Mouse (Mus musculus) left cerebral cortex, postnatal 10 days (tissue): ENCODE results near the gene 2610507B11Rik. TPM values are rescaled to one million over a fixed set of nuclear protein-coding genes. Genes with fewer than 3 reads are reported as not detected.
"Not testable (repeated sequence)": the region's sequence is repeated elsewhere in the genome, so short reads cannot be mapped to it uniquely, and the experiment has no call there.

ENCODE experiments used
- DNase-seq, 2 experiments: peaks; one replicate each; pipeline ENCODE4 v3.0.0; 2021 to 2022; ENCODE audit warnings: low spot score in 2 of 2, mixed read lengths in 1 of 2; ENCODE audit errors: extremely low spot score in 1 of 2
- intact Hi-C: fragments of 180-260 bp; cut with DNase I; formaldehyde crosslinking; loops from one replicate; pipeline ENCODE4 v1.15.1; 2025
- total RNA-seq, 2 experiments: library from RNA; stranded (reverse); gene quantifications; 2 replicates each; pipeline ENCODE4 v1.2.3; 2021

Gene 2610507B11Rik
- total RNA-seq, 2 experiments from 2014 or later: 161 to 169 TPM

DNA sequence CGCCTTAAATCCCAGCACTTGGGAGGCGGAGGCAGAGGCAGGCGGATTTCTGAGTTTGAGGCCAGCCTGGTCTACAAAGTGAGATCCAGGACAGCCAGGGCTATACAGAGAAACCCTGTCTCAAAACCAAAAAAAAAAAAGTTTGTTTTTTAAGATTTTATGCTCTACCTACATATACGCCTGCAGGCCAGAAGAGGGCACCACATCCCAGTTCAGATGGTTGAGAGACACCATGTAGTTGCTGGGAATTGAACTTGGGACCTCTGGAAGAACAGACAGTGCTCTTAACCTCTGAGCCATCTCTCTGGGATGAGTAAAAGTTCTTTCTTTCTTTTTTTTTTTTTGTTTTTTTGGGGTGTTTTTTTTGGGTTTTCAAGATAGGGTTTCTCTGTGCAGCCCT, 14.6 kb downstream of the 2610507B11Rik start:
- DNase-seq, intact Hi-C loops: not testable (repeated sequence)

DNA sequence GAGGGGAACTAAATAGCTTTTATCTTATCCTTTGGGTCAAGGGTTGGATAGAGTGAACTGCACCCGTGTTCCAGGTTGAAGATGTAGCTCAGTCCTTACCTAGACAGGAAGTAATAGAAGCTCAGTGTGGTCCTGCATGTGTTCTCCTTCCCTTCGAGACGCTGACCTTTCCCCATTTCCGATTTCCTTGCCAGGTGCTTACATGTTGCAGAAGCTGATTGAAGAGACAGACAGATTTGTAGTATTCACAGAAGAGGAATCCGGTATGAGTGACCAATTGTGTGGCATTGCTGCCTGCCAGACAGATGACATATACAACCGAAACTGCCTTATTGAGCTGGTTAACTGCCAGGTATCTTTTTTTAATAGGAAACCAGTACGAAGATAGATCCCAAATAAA, 17.3 kb downstream of the 2610507B11Rik start:
- intact Hi-C loops: no loop called here
- no peak for DNase-seq

DNA sequence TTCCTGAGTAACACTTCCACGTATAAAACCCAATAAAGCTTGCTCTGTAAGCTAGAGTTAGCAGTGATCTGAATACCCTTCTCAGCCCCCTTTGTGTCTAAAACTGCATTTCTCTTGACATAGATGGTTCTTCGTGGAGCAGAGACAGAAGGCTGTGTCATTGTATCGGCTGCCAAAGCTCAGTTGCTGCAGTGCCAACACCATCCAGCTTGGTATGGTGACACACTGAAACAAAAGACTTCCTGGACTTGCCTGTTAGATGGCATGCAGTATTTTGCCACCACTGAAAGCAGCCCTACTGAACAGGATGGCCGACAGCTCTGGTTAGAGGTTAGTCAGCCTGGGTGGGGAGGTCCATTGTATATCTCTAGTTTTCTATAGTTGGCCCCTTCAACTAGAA, 18.0 kb downstream of the 2610507B11Rik start:
- no peak for DNase-seq
- intact Hi-C loops: no loop called here

DNA sequence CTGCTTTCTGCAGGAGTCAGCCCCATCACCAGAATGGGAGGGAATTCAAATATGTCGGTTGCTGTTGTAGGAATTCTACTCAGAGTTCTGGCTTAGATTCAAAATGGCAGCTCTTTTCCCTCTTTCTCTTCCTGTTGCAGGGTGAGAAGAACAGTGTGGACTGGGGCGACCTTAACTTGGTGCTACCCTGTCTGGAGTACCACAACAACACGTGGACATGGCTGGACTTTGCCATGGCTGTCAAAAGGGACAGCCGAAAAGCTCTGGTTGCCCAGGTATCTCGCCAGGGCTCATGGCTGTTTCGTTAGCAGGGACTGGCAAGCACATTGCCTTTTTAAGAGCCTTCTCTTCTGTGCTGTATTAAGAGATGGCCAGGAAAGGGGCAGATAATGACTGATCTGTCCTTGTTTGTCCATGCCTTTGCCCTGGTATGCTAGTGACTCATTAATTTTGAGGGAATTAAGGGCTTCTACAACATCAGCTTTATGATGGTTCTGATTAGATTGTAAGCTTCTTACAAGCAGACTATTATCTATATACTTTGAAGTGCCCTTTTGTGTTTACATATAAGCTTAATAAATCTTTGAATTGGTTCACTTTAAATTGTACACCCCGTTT, 27.7 kb downstream of the 2610507B11Rik start:
- DNase-seq: no peak
- intact Hi-C loops: loop anchor here (5.0 kb wide), 1 partner anchor 48 kb away; no protein-coding TSS in a partner anchor

DNA sequence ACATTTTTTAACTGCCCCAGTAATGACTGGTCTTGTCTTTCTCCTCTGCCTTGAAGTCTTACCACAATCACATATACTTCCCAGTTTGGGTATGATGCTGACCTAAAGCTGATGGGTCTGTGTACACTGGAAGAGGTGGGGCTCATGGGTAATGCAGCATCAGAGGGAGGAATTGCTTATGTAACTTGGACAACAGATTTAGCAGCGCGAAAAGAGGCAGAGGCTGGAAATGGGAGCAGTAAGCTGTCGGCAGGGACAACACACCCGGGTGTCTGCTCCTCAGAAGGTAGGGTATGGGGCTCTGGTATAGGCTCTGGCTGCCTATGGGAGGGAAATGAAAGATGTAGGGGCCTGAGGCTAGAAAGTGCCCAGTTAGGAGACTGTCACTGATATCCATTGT, 29.1 kb downstream of the 2610507B11Rik start, which contains the start of gene BC030499:
Gene BC030499 (plus strand): TSS at position 188 of the 400 bp plus-strand sequence.
- intact Hi-C loops: no loop called here
- no peak for DNase-seq

DNA sequence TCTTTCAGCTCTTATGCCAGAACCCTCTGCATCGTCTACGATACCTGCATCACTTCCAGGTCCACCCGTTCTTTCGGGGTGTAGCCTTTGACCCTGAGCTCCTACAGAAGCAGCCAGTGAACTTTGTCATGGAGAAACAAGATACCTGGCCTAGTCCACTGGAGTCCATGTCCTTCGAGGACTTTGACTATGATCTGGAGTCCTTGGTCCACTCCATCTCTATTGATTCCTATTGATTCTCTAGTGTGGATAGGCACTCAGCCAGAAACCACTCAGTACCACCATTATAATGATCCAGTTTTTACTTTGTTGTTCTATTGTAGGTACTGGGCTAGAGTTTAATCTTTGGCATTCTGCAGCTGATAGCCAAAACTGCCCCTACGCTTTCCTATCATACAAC, 33.0 kb downstream of the 2610507B11Rik start:
- intact Hi-C loops: no loop called here
- no peak for DNase-seq

DNA sequence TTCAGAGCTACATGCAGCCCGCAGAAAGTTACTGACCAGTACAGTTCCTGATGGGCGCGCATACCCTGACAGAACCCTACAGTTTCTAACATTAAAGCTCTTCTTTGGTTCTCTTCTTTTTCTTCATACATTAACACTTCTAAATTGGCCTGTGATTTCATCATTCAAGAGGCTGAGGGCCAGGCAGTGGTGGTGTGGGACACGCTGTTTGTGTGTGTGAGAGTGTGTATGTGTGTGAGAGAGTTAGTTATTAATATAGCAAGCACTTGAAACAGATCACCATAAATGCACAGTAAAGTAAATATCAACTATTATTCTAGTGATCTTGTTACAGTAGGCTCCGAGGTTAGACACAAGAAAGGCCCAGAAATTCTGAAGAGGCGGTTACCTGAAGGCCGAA, 39.4 kb downstream of the 2610507B11Rik start:
- intact Hi-C loops: no loop called here
- no peak for DNase-seq

DNA sequence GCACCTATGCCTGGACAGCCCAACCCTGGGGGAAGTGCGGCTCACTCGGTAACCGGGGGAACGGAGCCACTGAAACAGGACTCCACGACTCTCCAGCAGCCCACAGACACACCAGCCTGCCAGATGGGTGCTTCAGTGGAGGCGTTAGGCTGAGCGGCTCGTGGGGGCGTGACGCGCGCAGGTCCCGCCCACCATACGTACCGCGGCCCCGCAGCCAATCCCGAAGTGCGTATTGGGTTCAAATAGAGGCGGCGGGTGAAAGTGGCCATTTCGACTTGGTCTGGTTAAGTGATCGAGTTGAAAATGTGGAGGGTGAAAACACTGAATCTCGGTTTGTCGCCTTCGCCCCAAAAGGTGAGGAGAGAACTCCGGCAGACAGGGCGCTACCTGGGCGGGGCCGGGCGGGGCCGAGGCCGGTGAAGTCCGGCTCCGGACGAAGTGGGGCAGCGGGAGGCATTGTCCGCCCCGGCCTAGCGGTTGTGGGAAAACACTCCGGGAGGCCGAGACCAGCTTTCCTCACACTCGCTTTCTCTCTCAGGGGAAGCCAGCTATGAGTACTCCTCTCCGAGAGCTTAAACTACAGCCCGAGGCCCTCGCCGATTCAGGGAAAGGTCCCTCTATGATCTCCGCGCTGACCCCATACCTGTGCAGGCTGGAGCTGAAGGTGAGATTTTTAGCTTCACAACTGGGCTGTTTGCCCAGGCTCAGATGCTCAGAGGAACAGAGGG, 40.0 kb downstream of the 2610507B11Rik start, which contains the start of gene Spag5:
Gene Spag5 (plus strand): TSS at position 173 of the 728 bp plus-strand sequence.
- intact Hi-C loops: no loop called here
- peak; percentile 87 to 91 for DNase-seq

DNA sequence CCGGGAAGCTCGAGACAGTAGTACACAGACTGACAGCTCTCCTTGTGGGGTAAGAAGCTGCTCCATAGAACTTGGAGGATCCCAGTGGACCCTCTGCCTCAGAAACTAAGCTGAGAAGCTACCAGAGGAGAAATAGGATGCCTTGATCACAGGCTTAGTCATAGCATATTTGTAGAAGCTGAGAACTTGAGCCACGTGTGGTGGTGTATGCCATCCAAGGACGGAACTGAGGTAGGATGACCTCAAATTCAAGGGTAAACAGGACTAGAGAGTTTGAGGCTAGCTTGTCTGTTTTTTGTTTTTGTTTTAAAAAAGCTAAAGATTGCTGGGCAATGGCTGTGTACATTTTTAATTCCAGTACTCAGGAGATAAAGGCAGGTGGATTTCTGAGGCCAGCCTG, 43.7 kb downstream of the 2610507B11Rik start:
- intact Hi-C loops: no loop called here
- no peak for DNase-seq

DNA sequence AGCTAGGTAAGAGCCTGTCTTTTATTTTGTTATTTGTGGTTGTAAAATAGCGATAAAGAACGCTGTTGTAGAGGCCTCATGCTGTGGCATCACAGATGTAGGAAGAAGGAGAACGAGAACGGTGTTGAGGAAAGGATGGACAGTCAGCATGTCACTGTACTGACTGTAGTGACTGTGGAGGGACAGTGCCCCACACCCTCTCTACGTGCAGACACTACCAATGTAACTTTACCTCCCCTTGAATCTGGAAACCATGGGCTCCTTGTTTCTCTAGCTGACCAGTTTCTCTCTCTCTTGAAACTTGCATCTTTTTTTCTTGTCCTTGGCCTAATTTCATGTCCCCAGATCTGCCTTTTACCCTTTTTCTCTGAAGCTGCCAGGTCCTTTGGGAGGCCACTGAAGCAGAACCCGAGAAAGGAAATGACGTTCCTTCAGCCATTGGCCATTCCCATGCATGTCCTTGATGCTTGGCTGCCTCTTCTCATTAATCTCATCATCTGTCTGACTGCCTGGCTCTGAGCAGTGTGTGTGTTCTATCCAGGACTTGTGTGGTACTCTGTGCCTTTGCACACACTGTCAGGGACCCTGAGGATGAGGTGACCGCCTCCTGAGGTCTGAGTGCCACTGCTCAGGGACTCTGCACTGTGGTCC, 49.4 kb downstream of the 2610507B11Rik start:
- intact Hi-C loops: no loop called here
- DNase-seq: no peak

DNA sequence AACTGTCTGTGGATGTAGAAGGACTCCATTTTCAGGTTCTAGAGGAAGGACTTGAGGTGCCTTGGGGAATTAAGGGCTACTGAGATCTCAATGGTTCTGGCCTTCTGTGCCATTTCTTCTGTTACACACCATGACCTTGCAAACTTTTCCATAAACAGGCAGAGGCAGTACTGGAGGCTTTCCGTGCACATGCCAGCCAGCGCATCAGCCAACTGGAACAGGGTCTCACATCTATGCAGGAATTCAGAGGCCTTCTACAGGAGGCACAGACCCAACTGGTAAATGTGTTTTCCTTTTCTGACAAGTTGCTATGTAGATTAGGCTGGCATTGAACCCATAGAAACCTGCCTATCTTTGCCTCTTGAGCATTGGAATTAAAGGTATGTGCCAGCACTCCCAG, 52.1 kb downstream of the 2610507B11Rik start:
- intact Hi-C loops: no loop called here
- DNase-seq: no peak

DNA sequence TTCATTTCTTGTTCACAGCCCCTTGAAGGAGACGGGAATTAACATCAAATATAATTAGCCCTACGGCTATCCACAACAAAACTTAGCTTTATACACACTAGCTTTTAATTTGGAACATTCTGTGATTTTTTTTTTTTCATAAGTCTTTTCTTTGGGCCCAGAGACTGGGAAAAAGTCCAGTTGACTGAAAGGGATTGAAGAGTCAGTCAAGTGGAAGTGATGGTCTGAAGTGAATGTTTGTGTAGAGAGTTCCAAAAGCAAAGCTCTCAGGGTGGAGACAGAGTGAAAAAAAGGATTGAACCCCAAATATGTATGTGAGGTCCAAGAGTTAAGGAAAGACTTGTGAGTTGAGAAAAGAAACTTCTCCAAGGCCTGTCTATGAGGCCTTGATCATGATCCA, 56.9 kb downstream of the 2610507B11Rik start:
- no peak for DNase-seq
- intact Hi-C loops: no loop called here

DNA sequence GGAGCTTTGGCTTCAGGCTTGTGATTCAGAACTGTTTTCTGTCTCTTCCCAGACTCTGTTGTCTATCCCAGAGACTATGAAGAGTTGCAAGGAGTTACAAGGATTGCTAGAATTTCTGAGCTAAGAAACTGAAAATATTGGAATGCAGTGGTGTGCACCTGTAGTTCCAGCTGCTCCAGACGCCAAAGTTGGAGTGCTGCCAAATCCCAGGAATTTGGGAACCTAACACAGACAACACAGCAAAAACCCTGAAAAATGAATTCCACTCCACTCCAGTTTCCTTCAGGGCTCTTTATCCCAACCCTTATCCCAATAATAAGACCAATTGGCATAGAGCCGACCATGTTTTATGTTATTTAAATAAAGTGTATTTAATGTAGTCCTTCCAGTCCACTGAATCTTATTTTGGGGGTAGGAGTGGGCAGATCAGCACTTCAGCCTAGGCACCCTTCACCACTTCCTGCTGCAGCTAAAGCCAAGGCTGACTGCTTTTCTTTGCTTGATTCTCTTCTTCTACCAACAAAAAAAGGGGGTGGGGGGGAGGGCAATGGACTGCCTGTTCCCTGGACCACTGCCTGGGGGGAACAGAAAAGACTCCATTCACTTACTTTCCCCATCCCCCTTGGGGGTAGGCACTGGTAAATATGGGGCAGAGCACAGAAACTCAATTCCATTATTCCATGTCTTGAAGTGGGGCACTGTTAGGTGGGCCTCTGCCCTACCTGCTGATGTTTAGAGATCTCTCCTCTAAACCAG, 60.7 kb downstream of the 2610507B11Rik start:
- DNase-seq: peak; percentile 41 to 49
- intact Hi-C loops: no loop called here

DNA sequence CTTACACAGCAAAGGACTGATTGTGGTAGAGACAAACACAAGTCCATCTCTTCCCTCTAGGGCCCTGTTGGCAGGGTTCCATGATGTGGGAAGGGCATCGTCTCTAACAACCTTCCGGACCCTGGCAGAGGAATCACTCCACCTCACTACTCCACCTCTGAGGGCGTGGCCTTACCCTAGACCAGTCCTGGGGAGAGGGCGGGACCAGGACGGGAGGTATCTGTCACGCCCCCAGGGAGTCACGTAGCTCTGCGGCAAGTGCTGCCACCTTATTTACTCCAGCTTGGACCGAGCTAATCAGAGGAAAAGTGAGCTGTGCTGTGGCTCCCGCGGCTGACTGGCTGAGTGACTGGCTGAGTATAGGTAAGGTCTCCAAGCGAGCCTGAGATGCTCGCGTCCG, 61.3 kb downstream of the 2610507B11Rik start, which contains the start of gene Aldoc:
Gene Aldoc (plus strand): TSS at position 109 of the 400 bp plus-strand sequence.
- peak; percentile 74 to 88 for DNase-seq
- intact Hi-C loops: no loop called here

DNA sequence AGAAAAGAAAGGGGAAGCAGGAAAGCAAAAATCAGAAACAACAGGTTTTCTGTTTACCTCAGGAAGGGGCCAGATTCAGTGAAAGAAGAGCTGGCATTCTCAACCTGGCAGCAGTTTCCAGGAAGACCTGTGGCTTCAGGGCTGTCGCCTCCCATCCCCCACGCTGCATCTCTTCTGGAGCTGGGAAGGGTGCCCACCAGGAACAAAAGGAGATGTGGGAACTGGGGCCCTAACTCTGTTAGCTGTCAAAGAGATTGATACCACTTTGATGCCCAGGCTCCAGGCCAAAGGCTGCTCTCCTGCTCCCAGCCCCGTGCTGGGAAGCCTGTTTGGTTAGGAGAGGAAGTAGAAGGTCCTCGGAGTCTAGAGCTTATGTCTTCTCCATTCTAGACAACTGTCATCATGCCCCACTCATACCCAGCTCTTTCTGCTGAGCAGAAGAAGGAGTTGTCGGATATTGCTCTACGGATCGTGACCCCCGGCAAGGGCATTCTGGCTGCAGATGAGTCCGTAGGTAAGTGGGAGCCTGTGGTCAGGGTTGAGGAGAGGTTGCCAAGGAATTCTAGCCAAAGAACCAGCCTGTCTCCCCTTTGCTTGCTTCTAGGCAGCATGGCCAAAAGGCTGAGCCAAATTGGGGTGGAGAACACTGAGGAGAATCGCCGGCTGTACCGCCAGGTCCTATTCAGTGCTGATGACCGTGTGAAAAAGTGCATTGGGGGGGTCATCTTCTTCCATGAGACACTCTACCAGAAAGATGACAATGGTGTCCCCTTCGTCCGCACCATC, 62.6 kb downstream of the 2610507B11Rik start:
- DNase-seq: peak; percentile 56 to 67
- intact Hi-C loops: no loop called here

DNA sequence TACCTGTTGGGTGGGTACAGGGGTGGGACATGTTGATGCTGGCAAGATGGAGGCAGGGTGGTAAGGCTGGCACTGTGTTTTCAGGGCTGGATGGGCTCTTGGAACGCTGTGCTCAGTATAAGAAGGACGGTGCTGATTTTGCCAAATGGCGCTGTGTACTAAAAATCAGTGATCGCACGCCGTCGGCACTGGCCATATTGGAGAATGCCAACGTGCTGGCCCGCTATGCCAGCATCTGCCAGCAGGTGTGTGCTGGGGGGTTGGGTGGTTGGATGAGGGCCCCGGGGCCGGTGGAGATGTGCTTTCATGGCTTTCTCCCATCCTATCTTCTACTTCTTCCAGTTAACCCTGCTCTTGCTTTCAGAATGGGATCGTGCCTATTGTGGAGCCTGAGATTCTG, 63.4 kb downstream of the 2610507B11Rik start:
- no peak for DNase-seq
- intact Hi-C loops: no loop called here

DNA sequence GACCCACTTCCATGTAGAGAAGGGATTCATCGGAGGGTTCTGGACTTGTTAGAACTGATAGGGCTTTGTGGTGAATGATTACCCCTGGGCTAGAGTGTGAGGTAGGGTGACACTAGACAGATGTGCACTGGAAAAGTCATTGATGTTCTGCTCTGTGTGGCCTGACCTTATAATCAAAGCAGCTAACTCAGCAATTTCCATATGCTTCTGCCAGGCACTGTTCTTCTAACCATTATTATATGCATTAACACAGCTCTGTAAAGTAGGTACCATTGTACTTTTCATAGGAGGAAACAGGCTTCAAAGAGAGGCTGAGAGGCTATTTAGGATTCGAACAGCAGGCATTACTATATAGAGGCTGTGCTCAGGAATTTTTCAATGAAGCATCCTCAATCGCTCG, 65.7 kb downstream of the 2610507B11Rik start:
- no peak for DNase-seq
- intact Hi-C loops: no loop called here
